Mouse (Mus musculus) C2C12 (cell line): Measurements from ENCODE around the gene Ppia. TPM values are rescaled to one million over a fixed set of nuclear protein-coding genes. Genes with fewer than 3 reads are reported as not detected.
A peak's percentile ranks its signal among the peaks of the same experiment; 100 is the strongest.

Source experiments
- H3K27me3 ChIP-seq: one replicate; pipeline ENCODE4 v1.6.1; 2011; ENCODE audit not compliant: control insufficient read depth, insufficient read depth, insufficient read length
- H3K36me3 ChIP-seq: one replicate; pipeline ENCODE4 v1.6.1; 2011; ENCODE audit not compliant: control insufficient read depth, insufficient read depth
- H3K4me3 ChIP-seq: one replicate; pipeline ENCODE4 v1.5.1; 2011; ENCODE audit warnings: mild to moderate bottlenecking, control low read depth; ENCODE audit not compliant: poor library complexity, insufficient read depth, severe bottlenecking
- H3K79me2 ChIP-seq: one replicate; pipeline ENCODE4 v1.6.1; 2011; ENCODE audit not compliant: control insufficient read depth, insufficient read depth
- H3K79me3 ChIP-seq: one replicate; pipeline ENCODE4 v1.6.1; 2011; ENCODE audit warnings: low read depth, control low read depth
- H3ac ChIP-seq: one replicate; pipeline ENCODE3; 2011; ENCODE audit warnings: low read depth; ENCODE audit not compliant: control insufficient read depth, insufficient read length
- CEBPB ChIP-seq: IDR thresholded peaks from one replicate; pipeline ENCODE4 v1.6.1; 2011; ENCODE audit warnings: low read depth, mild to moderate bottlenecking, control low read depth, moderate library complexity
- CTCF ChIP-seq: IDR thresholded peaks from one replicate; pipeline ENCODE4 v1.5.1; 2011; ENCODE audit not compliant: control insufficient read depth, insufficient read depth, insufficient read length
- FOSL1 ChIP-seq: IDR thresholded peaks from one replicate; pipeline ENCODE4 v1.8.0; 2011; ENCODE audit warnings: mild to moderate bottlenecking, low read length; ENCODE audit not compliant: poor library complexity, insufficient read depth, severe bottlenecking
- MAX ChIP-seq: IDR thresholded peaks from one replicate; pipeline ENCODE4 v1.6.1; 2011; ENCODE audit warnings: mild to moderate bottlenecking, control low read depth
- MYOD1 ChIP-seq: IDR thresholded peaks from one replicate; pipeline ENCODE4 v1.6.1; 2011; ENCODE audit warnings: low read depth; ENCODE audit not compliant: control insufficient read depth, insufficient read length
- MYOG ChIP-seq: IDR thresholded peaks from one replicate; pipeline ENCODE4 v1.6.1; 2011; ENCODE audit not compliant: control insufficient read depth, insufficient read length; ENCODE audit errors: extremely low read depth
- USF1 ChIP-seq: IDR thresholded peaks from one replicate; pipeline ENCODE4 v1.6.1; 2011; ENCODE audit warnings: low read depth, mild to moderate bottlenecking, control low read depth, moderate library complexity
- polyA plus RNA-seq: library from polyadenylated mRNA; unstranded; fragments of >200 nt; fragmentation: generic; extraction: Trizol; gene quantifications from one replicate; pipeline ENCODE4 v1.2.1, GENCODE M21; 2012; ENCODE audit warnings: missing spikeins

The Ppia gene
- polyA plus RNA-seq, 1 experiment: 4,929 TPM

- TF ChIP-seq MYOG (no peak), FOSL1 (no peak), CEBPB (no peak)
- H3ac ChIP-seq: no peak overlapping the region
- peaks cover 7% of the 10 kb centered on the region for H3K36me3 ChIP-seq
- H3K4me3 ChIP-seq: no peak overlapping the region
- H3K79me2 ChIP-seq: peaks cover 41% of the 10 kb centered on the region
- no peaks in the 10 kb centered on the region for H3K27me3 ChIP-seq
- H3K79me3 ChIP-seq: peaks cover 26% of the 10 kb centered on the region
Measured at GRCm38 (mm10) chr11:6442566-6442965, 27.3 kb downstream of the Ppia start.

DNA sequence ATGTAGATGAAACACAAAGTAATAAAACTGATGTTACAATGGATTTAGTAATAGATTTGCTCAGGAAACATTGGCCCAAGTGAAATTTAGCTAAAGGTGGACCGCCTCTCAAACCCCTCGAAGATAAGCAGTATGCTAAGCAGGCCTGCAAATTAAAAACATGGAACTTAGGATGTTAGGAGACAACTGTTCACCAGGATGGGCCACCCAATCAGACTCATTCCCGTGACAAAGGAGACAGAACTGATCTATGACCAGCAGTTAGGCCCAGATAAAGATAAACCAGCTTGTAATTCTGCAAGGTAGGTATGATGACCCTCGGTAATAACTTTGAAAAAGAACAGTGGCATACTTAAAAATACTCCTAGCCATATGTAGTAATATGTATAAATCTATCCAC, 27.9 kb downstream of the Ppia start:
- Histone ChIP-seq H3K79me2 (peaks cover 41% of the 10 kb centered on the region), H3K36me3 (peaks cover 3% of the 10 kb centered on the region)
- TF ChIP-seq MYOD1 (no peak), CTCF (no peak), USF1 (no peak), CEBPB (no peak)

GRCm38 (mm10) chr11:6443727-6444076, 28.5 kb downstream of the Ppia start:
- peaks cover 41% of the 10 kb centered on the region for H3K79me2 ChIP-seq
- peak overlapping the region; percentile 82 for H3ac ChIP-seq
- H3K36me3 ChIP-seq: peaks cover 3% of the 10 kb centered on the region
- H3K4me3 ChIP-seq: peak overlapping the region; percentile 40
- TF ChIP-seq MAX (no peak), MYOD1 (no peak), CEBPB (no peak), MYOG (no peak), CTCF (no peak), USF1 (no peak), FOSL1 (no peak)
- H3K27me3 ChIP-seq: no peaks in the 10 kb centered on the region
- peaks cover 26% of the 10 kb centered on the region for H3K79me3 ChIP-seq

More for the DNA sequence above, 27.9 kb downstream of the Ppia start:
- Histone ChIP-seq H3ac (peak overlapping the region; percentile 47), H3K27me3 (no peaks in the 10 kb centered on the region), H3K4me3 (peak overlapping the region; percentile 40), H3K79me3 (peaks cover 26% of the 10 kb centered on the region)

- TF ChIP-seq USF1: peak; percentile 17
- no peak for TF ChIP-seq MYOG
- TF ChIP-seq MAX: peak; percentile 86
- peak; percentile 84 for TF ChIP-seq CEBPB
- Histone ChIP-seq H3K79me2 (peaks cover 41% of the 10 kb centered on the region), H3K79me3 (peaks cover 26% of the 10 kb centered on the region), H3K36me3 (peaks cover 3% of the 10 kb centered on the region), H3K4me3 (peak within 1 kb of the TSS; percentile 40), H3ac (peak within 1 kb of the TSS; percentile 82), H3K27me3 (no peaks in the 10 kb centered on the region)
Measured at GRCm38 (mm10) chr11:6444077-6444853, 29.0 kb downstream of the Ppia start, which contains the start of gene H2afv. TSS of gene H2afv (minus strand) at chr11:6444443.

DNA sequence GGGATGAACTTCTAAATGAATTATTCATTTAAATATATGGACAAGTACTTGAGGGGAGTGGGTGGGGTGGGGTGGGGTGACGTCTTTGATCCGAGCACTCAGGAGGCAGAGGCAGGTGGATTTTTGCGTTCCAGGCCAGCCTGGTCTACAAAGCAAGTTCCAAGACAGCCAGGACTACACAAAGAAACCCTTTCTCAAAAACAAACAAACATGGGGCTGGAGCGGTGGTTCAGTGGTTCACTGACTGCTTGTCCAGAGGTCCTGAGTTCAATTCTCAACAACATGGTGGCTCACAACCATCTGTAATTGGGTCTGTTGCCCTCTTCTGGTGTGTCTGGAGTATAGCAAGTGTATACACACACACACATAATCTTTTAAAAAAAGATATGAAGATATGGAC, 30.2 kb downstream of the Ppia start:
- no peak overlapping the region for H3K4me3 ChIP-seq
- H3K36me3 ChIP-seq: peaks cover 3% of the 10 kb centered on the region
- no peak for TF ChIP-seq MYOG
- TF ChIP-seq MAX: no peak
- no peak for TF ChIP-seq MYOD1
- TF ChIP-seq USF1: no peak
- H3K79me2 ChIP-seq: peaks cover 34% of the 10 kb centered on the region
- no peak overlapping the region for H3ac ChIP-seq
- no peaks in the 10 kb centered on the region for H3K27me3 ChIP-seq
- peaks cover 26% of the 10 kb centered on the region for H3K79me3 ChIP-seq

GRCm38 (mm10) chr11:6445951-6446350, 30.7 kb downstream of the Ppia start:
- no peak for TF ChIP-seq MYOD1
- TF ChIP-seq USF1: no peak
- no peak for TF ChIP-seq CTCF
- Histone ChIP-seq H3ac (no peak overlapping the region), H3K27me3 (no peaks in the 10 kb centered on the region), H3K79me2 (peaks cover 29% of the 10 kb centered on the region), H3K36me3 (peaks cover 2% of the 10 kb centered on the region), H3K4me3 (no peak overlapping the region), H3K79me3 (peaks cover 22% of the 10 kb centered on the region)
